Mouse (Mus musculus) lung, postnatal 0 days (tissue): ENCODE data around the gene Lypd6.

Experiments
- CTCF ChIP-seq: IDR thresholded peaks from 2 replicates; pipeline ENCODE4 v1.5.1; 2016; ENCODE audit warnings: antibody characterized with exemption, mild to moderate bottlenecking
- EP300 ChIP-seq: IDR thresholded peaks from 2 replicates; pipeline ENCODE4 v1.6.1; 2016; ENCODE audit warnings: antibody characterized with exemption, mild to moderate bottlenecking, control low read depth

- TF ChIP-seq CTCF, result no peak
- no peak for TF ChIP-seq EP300
Observed at GRCm38 (mm10) chr2:50181332-50181731, 115.1 kb downstream of the Lypd6 start.
